Mouse (Mus musculus) kidney, adult 11 months (tissue): ENCODE results near the gene Rab28.
A peak's percentile ranks its signal among the peaks of the same experiment; 100 is the strongest.

Source experiments
- DNase-seq: peaks from one replicate; pipeline ENCODE4 v3.0.0; 2022

Rab28 gene

GRCm38 (mm10) chr5:41708051-41708630 lies at the start of gene Rab28:
TSS of gene Rab28 (minus strand) at chr5:41708157.
- peak; percentile 96 for DNase-seq

- no peak for DNase-seq
Measured at GRCm38 (mm10) chr5:41757338-41757737, 49.4 kb upstream of the Rab28 start.

- no peak for DNase-seq
Measured at GRCm38 (mm10) chr5:41756396-41756795, 48.4 kb upstream of the Rab28 start.

- no peak for DNase-seq
Measured at GRCm38 (mm10) chr5:41755373-41755960, 47.5 kb upstream of the Rab28 start.

- no peak for DNase-seq
Measured at GRCm38 (mm10) chr5:41754836-41755235, 46.9 kb upstream of the Rab28 start.

- DNase-seq: no peak
Measured at GRCm38 (mm10) chr5:41754226-41754775, 46.3 kb upstream of the Rab28 start.

- no peak for DNase-seq
Measured at GRCm38 (mm10) chr5:41752721-41753120, 44.8 kb upstream of the Rab28 start.

GRCm38 (mm10) chr5:41744898-41745780 lies 37.2 kb upstream of the Rab28 start:
- DNase-seq: no peak

GRCm38 (mm10) chr5:41744234-41744633 lies 36.3 kb upstream of the Rab28 start:
- no peak for DNase-seq

- no peak for DNase-seq
Measured at GRCm38 (mm10) chr5:41738817-41739216, 30.9 kb upstream of the Rab28 start.

- DNase-seq: no peak
Measured at GRCm38 (mm10) chr5:41737039-41737438, 29.1 kb upstream of the Rab28 start.

GRCm38 (mm10) chr5:41727017-41727416 lies 19.1 kb upstream of the Rab28 start:
- DNase-seq: no peak

- DNase-seq: no peak
Measured at GRCm38 (mm10) chr5:41725573-41725972, 17.6 kb upstream of the Rab28 start.

- DNase-seq: no peak
Measured at GRCm38 (mm10) chr5:41707115-41708015, 592 bp downstream of the Rab28 start.

- no peak for DNase-seq
Measured at GRCm38 (mm10) chr5:41706777-41707114, 1.2 kb downstream of the Rab28 start.

GRCm38 (mm10) chr5:41701085-41701484 lies 6.9 kb downstream of the Rab28 start:
- peak; percentile 13 for DNase-seq

GRCm38 (mm10) chr5:41697958-41698357 lies 10.0 kb downstream of the Rab28 start:
- DNase-seq: no peak

- DNase-seq: no peak
Measured at GRCm38 (mm10) chr5:41685016-41685415, 22.9 kb downstream of the Rab28 start.

GRCm38 (mm10) chr5:41683976-41684375 lies 24.0 kb downstream of the Rab28 start:
- no peak for DNase-seq

- DNase-seq: no peak
Measured at GRCm38 (mm10) chr5:41666012-41666411, 41.9 kb downstream of the Rab28 start.

GRCm38 (mm10) chr5:41636793-41637192 lies 71.2 kb downstream of the Rab28 start:
- no peak for DNase-seq
